Mouse (Mus musculus): ENCODE data around the gene 3110001I22Rik.
"Not testable (repeated sequence)": the region's sequence is repeated elsewhere in the genome, so short reads cannot be mapped to it uniquely, and the experiment has no call there.

Gene 3110001I22Rik

GRCm38 (mm10) chr16:13671685-13672385 lies at the start of gene 3110001I22Rik, which contains the start of gene Bfar:
Gene 3110001I22Rik, plus strand, starts transcription at chr16:13671929.
Gene Bfar, plus strand, starts transcription at chr16:13671858.
- peak; percentile 97 for DNase-seq (ENCODE audit: low read depth, low spot score)

GRCm38 (mm10) chr16:13628345-13628744 lies 43.4 kb upstream of the 3110001I22Rik start:
- peak; percentile 51 for DNase-seq (ENCODE audit: low read depth, low spot score)

GRCm38 (mm10) chr16:13638198-13638597 lies 33.5 kb upstream of the 3110001I22Rik start:
- not testable (repeated sequence) for DNase-seq (ENCODE audit: low read depth, low spot score)

- no peak for DNase-seq (ENCODE audit: low read depth, low spot score)
These were observed 32.2 kb upstream of the 3110001I22Rik start for GRCm38 (mm10) chr16:13639508-13639907.

GRCm38 (mm10) chr16:13640064-13640463 lies 31.7 kb upstream of the 3110001I22Rik start:
- DNase-seq (ENCODE audit: low read depth, low spot score), result no peak

GRCm38 (mm10) chr16:13644474-13644873 lies 27.3 kb upstream of the 3110001I22Rik start:
- DNase-seq (ENCODE audit: low read depth, low spot score), result no peak

- DNase-seq (ENCODE audit: low read depth, low spot score), result no peak
These were observed 25.8 kb upstream of the 3110001I22Rik start for GRCm38 (mm10) chr16:13645930-13646329.

GRCm38 (mm10) chr16:13658886-13659285 lies 12.8 kb upstream of the 3110001I22Rik start:
- no peak for DNase-seq (ENCODE audit: low read depth, low spot score)

GRCm38 (mm10) chr16:13660736-13661135 lies 11.0 kb upstream of the 3110001I22Rik start:
- no peak for DNase-seq (ENCODE audit: low read depth, low spot score)

GRCm38 (mm10) chr16:13667878-13668343 lies 3.8 kb upstream of the 3110001I22Rik start, which contains the start of gene Parn:
Gene Parn, minus strand, starts transcription at chr16:13668170.
- peak; percentile 82 for DNase-seq (ENCODE audit: low read depth, low spot score)

GRCm38 (mm10) chr16:13668402-13669108 lies 3.2 kb upstream of the 3110001I22Rik start:
- no peak for DNase-seq (ENCODE audit: low read depth, low spot score)

- DNase-seq (ENCODE audit: low read depth, low spot score), result no peak
These were observed 2.4 kb upstream of the 3110001I22Rik start for GRCm38 (mm10) chr16:13669282-13669681.

GRCm38 (mm10) chr16:13670896-13671295 lies 833 bp upstream of the 3110001I22Rik start:
- DNase-seq (ENCODE audit: low read depth, low spot score), result not testable (repeated sequence)

- peak; percentile 42 for DNase-seq (ENCODE audit: low read depth, low spot score)
These were observed 713 bp downstream of the 3110001I22Rik start for GRCm38 (mm10) chr16:13672386-13672898.

GRCm38 (mm10) chr16:13673114-13673513 lies 1.4 kb downstream of the 3110001I22Rik start:
- DNase-seq (ENCODE audit: low read depth, low spot score), result no peak

GRCm38 (mm10) chr16:13674511-13674910 lies 2.8 kb downstream of the 3110001I22Rik start:
- no peak for DNase-seq (ENCODE audit: low read depth, low spot score)

GRCm38 (mm10) chr16:13678601-13679319 lies 7.0 kb downstream of the 3110001I22Rik start:
- DNase-seq (ENCODE audit: low read depth, low spot score), result no peak

- DNase-seq (ENCODE audit: low read depth, low spot score), result no peak
These were observed 27.3 kb downstream of the 3110001I22Rik start for GRCm38 (mm10) chr16:13698998-13699397.

GRCm38 (mm10) chr16:13702184-13702583 lies 30.5 kb downstream of the 3110001I22Rik start:
- DNase-seq (ENCODE audit: low read depth, low spot score), result no peak

- no peak for DNase-seq (ENCODE audit: low read depth, low spot score)
These were observed 32.9 kb downstream of the 3110001I22Rik start for GRCm38 (mm10) chr16:13704676-13705075.

- no peak for DNase-seq (ENCODE audit: low read depth, low spot score)
These were observed 43.2 kb downstream of the 3110001I22Rik start for GRCm38 (mm10) chr16:13714910-13715309.
